Mouse (Mus musculus) spleen, adult 2 months (tissue): ENCODE results near the gene Tmem37. TPM values are rescaled to one million over a fixed set of nuclear protein-coding genes. Genes with fewer than 3 reads are reported as not detected.

Source experiments
- DNase-seq, 2 experiments: peaks; one replicate each; pipeline versions ENCODE4 v3.0.0 to v3.0.0-alpha.2; 2012 to 2021; ENCODE audit warnings: low spot score in 2 of 2, low read depth in 1 of 2
- H3K27ac ChIP-seq: fragments of 200-500 bp; 2 replicates; pipeline ENCODE4 v1.5.1; 2012; ENCODE audit warnings: low read length, inconsistent platforms; ENCODE audit not compliant: insufficient read depth
- H3K27me3 ChIP-seq: fragments of 200-500 bp; 2 replicates; pipeline ENCODE4 v1.6.1; 2012; ENCODE audit warnings: mild to moderate bottlenecking, moderate library complexity, low read length, inconsistent platforms; ENCODE audit not compliant: control insufficient read depth, insufficient read depth
- H3K36me3 ChIP-seq: fragments of 200-500 bp; 2 replicates; pipeline ENCODE4 v1.6.1; 2012; ENCODE audit warnings: mild to moderate bottlenecking, low read length, inconsistent platforms; ENCODE audit not compliant: control insufficient read depth, insufficient read depth
- H3K4me1 ChIP-seq: fragments of 200-500 bp; 2 replicates; pipeline ENCODE4 v1.6.1; 2011; ENCODE audit warnings: inconsistent platforms; ENCODE audit not compliant: control insufficient read depth, insufficient read depth, insufficient read length
- H3K4me3 ChIP-seq: fragments of 200-500 bp; 2 replicates; pipeline ENCODE4 v1.5.1; 2011; ENCODE audit warnings: mild to moderate bottlenecking, inconsistent platforms; ENCODE audit not compliant: insufficient read depth, insufficient read length; ENCODE audit errors: extremely low read depth
- CTCF ChIP-seq: fragments of 200-500 bp; IDR thresholded peaks from 2 replicates; pipeline ENCODE4 v1.5.1; 2011; ENCODE audit warnings: mild to moderate bottlenecking, inconsistent platforms; ENCODE audit not compliant: insufficient read depth, insufficient read length, insufficient replicate concordance; ENCODE audit errors: extremely low read depth
- POLR2A ChIP-seq: fragments of 200-500 bp; IDR thresholded peaks from 2 replicates; pipeline ENCODE4 v1.6.1; 2011; ENCODE audit warnings: low read depth, low read length, inconsistent platforms
- WGBS: fragments of 180-500 bp; shearing (Covaris S2); methylation state at CpG from one replicate; pipeline ENCODE4 v1.1.7; 2018; 5-methylcytosine and 5-hydroxymethylcytosine counted together
- polyA plus RNA-seq: library from polyadenylated mRNA; depleted of rRNA; stranded (reverse); fragments of >200 nt; gene quantifications from 2 replicates; pipeline ENCODE4 v1.2.3, GENCODE M21; 2012; rRNA removed

Gene Tmem37
- polyA plus RNA-seq, 1 experiment: 17.3 TPM

DNA sequence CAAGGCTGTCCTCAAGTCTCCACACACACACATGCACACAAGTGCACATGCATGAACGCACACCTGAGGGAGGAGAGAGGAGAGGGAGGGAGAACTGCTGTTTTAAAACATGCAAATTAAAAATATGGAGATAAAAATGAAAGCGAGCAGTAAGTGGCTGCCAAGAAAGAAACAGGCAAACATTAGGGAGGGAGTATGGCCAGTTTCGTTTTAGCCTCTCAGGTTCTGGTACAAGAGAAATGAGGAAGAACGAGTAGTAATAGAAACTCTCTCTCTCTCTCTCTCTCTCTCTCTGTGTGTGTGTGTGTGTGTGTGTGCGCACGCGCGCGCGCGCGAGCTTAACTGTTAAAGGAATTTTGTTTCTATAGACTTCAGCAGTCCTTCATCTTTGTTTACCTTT lies 54.4 kb downstream of the Tmem37 start:
- TF ChIP-seq CTCF (no peak), POLR2A (no peak)
- peak in 1 of 2 experiments; percentile 4 for DNase-seq
- H3K4me3 ChIP-seq: no peak overlapping the region
- H3K36me3 ChIP-seq: no peaks in the 10 kb centered on the region
- no peaks in the 10 kb centered on the region for H3K27me3 ChIP-seq
- peaks cover 2% of the 10 kb centered on the region; the same call in 1 of the 2 replicates for H3K4me1 ChIP-seq
- 45% methylated on average over 12 of the region's 12 CpGs for WGBS
- H3K27ac ChIP-seq: 0 out of 2 replicates have a peak overlapping the region, but pooled peaks have one; percentile 28

DNA sequence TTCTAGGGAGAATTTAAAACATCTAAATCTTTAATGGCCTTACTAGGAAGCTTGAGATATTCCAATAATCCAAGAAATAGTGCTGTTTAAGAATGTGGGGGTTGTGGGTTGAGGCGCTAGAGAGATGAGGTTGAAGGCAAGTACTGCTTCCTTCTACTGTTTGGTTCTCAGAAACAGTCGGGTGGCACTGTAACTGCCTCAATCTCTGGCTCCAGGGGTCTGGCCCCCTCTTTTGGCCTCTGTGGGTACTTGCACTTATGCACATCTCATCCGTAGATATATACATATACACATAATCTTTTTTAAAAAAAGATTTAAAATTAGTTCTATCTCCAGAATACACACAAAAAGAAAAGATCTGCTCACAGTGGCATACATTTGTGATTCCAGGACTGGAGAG lies 55.0 kb downstream of the Tmem37 start:
- no peak for DNase-seq
- 65% methylated on average over 3 of the region's 3 CpGs for WGBS
- no peaks in the 10 kb centered on the region for H3K27me3 ChIP-seq
- H3K4me1 ChIP-seq: peaks cover 2% of the 10 kb centered on the region; the same call in 1 of the 2 replicates
- H3K4me3 ChIP-seq: no peak overlapping the region
- H3K36me3 ChIP-seq: no peaks in the 10 kb centered on the region
- TF ChIP-seq POLR2A: no peak
- no peak for TF ChIP-seq CTCF
- H3K27ac ChIP-seq: no peak overlapping the region

Other genes with a start within 250 kb of the Tmem37 start
- 1.7 and 2.8 TPM in 2 replicates for gene Ptpn4, start 236.5 kb downstream of the Tmem37 start, polyA plus RNA-seq
- 2.6 and 2.8 TPM in 2 replicates for gene Tmem177, start 160.9 kb downstream of the Tmem37 start, polyA plus RNA-seq
- not detected in 2 replicates for gene Cfap221, start 76.8 kb downstream of the Tmem37 start, polyA plus RNA-seq
- 0.08 TPM in 1 of 2 replicates, not detected in the other for gene Sctr, start 67.2 kb downstream of the Tmem37 start, polyA plus RNA-seq
- gene Dbi, start 47.0 kb upstream of the Tmem37 start, polyA plus RNA-seq: 37.2 and 53.9 TPM in 2 replicates
- gene 3110009E18Rik, start 47.1 kb upstream of the Tmem37 start, polyA plus RNA-seq: 1.4 and 2.0 TPM in 2 replicates
- 16.2 and 37.3 TPM in 2 replicates for gene Steap3, start 198.6 kb upstream of the Tmem37 start, polyA plus RNA-seq